Mouse (Mus musculus) ES-Bruce4 (cell line): Measurements from ENCODE around the gene Myo1d. TPM values are rescaled to one million over a fixed set of nuclear protein-coding genes. Genes with fewer than 3 reads are reported as not detected.

Experiments used
- H3K27ac ChIP-seq: 2 replicates; pipeline ENCODE4 v1.5.1; 2012; ENCODE audit warnings: low read length, inconsistent platforms; ENCODE audit not compliant: insufficient read depth
- H3K27me3 ChIP-seq: 2 replicates; pipeline ENCODE4 v1.6.1; 2012; ENCODE audit warnings: mild to moderate bottlenecking, low read length, inconsistent platforms; ENCODE audit not compliant: control insufficient read depth, poor library complexity, insufficient read depth, severe bottlenecking
- H3K36me3 ChIP-seq: 2 replicates; pipeline ENCODE4 v1.6.1; 2012; ENCODE audit warnings: inconsistent platforms, mild to moderate bottlenecking, low read length, moderate library complexity; ENCODE audit not compliant: control insufficient read depth, poor library complexity, insufficient read depth, severe bottlenecking
- H3K4me1 ChIP-seq: one replicate; pipeline ENCODE4 v1.8.1; 2011; ENCODE audit warnings: low read length; ENCODE audit not compliant: control insufficient read depth, insufficient read depth
- H3K4me3 ChIP-seq: 2 replicates; pipeline ENCODE4 v1.5.1; 2011; ENCODE audit warnings: low read depth, mild to moderate bottlenecking, low read length
- H3K9ac ChIP-seq: 2 replicates; pipeline ENCODE4 v1.6.1; 2012; ENCODE audit warnings: low read depth, mild to moderate bottlenecking, inconsistent platforms; ENCODE audit not compliant: poor library complexity, severe bottlenecking
- H3K9me3 ChIP-seq: replicated peaks from 2 replicates; pipeline ENCODE4 v1.6.1; 2012; ENCODE audit warnings: mild to moderate bottlenecking, low read length, inconsistent platforms; ENCODE audit not compliant: control insufficient read depth, poor library complexity, insufficient read depth, severe bottlenecking
- CTCF ChIP-seq: IDR thresholded peaks from one replicate; pipeline ENCODE4 v1.8.1; 2011; ENCODE audit warnings: low read depth, low read length
- EP300 ChIP-seq: IDR thresholded peaks from 2 replicates; pipeline ENCODE4 v1.6.1; 2011; ENCODE audit warnings: low read depth, low read length; ENCODE audit not compliant: insufficient read depth
- POLR2A ChIP-seq: IDR thresholded peaks from one replicate; pipeline ENCODE4 v1.8.1; 2011; ENCODE audit warnings: low read length; ENCODE audit not compliant: insufficient read depth
- polyA plus RNA-seq: library from polyadenylated mRNA; stranded (reverse); fragments of >200 nt; gene quantifications from 2 replicates; pipeline ENCODE4 v1.2.4, GENCODE M21; 2011; ENCODE audit warnings: low read depth; ENCODE audit not compliant: missing spikeins, insufficient read depth, insufficient read length

The Myo1d gene
- polyA plus RNA-seq, 1 experiment = 6.6 TPM

DNA sequence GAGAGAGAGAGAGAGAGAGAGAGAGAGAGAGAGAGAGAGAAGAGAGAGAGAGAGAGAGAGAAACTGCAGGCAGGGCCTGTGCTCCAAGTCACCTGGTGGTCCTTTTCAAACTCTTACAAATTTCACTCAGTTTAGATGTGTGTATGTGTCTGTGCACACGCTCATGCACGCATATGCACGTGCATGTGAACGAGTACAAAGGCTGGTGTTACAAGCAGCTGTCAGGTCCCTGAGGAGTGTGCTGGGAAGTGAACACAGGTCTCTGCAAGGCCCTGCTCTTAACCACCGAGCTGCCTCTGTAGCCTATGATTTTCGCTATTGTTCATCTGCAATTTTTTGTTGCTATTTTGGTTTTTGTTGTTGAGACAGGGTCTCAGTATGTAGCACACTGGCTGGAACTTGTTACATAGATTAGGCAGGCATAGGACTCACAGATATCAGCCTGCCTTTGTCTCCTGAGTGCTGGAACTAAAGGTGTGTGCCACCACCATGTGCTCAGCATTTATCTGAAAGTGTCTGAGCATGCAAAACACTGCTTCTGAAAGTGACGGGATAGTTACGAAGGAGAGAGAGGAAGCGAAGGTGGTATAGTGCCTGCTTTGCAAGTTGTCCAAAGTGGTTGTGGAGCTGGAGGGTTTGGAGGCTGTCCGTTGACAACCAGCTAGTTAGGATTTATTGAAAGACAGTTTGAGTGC lies 282.5 kb downstream of the Myo1d start:
- Histone ChIP-seq H3K4me3 (no peak overlapping the region), H3K36me3 (no peaks in the 10 kb centered on the region), H3K9ac (no peak overlapping the region), H3K27ac (no peak overlapping the region), H3K27me3 (no peaks in the 10 kb centered on the region), H3K9me3 (no peaks in the 10 kb centered on the region), H3K4me1 (no peaks in the 10 kb centered on the region)
- no peak for TF ChIP-seq CTCF
- TF ChIP-seq POLR2A = no peak
- TF ChIP-seq EP300 = no peak

DNA sequence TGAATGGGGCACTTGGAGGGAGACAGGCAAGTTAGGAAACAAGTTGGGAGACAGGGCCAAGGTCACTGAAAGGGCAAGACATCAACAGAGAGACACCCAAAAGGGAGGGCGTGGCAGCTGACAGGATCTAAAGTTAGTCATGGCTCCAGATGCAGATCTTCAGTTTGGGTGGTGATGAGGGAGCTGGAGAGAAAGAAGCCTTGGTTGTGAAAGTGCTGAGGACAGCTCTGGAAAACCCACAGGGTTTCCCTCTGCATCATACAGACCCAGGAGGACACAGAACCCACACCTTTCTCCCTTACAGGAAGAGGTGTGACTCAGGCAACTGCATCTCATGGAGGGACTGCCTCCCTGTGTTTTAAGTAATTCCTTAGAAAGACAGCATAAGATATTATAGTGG lies 283.2 kb downstream of the Myo1d start:
- no peak overlapping the region for H3K4me3 ChIP-seq
- no peaks in the 10 kb centered on the region for H3K4me1 ChIP-seq
- TF ChIP-seq POLR2A (no peak), EP300 (no peak), CTCF (no peak)
- H3K27me3 ChIP-seq = no peaks in the 10 kb centered on the region
- no peak overlapping the region for H3K9ac ChIP-seq
- no peak overlapping the region for H3K27ac ChIP-seq
- no peaks in the 10 kb centered on the region for H3K9me3 ChIP-seq
- H3K36me3 ChIP-seq = no peaks in the 10 kb centered on the region

DNA sequence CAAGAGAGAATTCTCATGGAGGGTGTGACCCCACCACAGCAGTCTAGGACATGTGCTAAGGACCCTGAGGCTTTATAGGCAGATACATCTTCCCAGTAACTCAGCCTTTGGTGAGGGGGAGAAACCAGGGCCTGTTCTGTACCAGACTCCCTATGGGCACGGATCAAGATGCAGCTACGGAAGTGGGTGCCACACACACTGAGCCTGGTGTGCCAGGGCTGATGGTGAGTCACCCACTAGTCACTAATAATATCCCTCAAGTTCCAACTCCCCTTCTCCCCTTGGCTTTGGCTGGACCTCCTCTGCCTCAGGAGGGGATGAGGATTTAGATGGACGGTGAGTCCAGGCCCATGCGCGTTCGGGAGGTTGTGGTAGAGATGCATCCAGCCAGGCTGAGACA lies 283.9 kb downstream of the Myo1d start:
- Histone ChIP-seq H3K9me3 (no peaks in the 10 kb centered on the region), H3K9ac (no peak overlapping the region), H3K27ac (no peak overlapping the region), H3K4me1 (no peaks in the 10 kb centered on the region), H3K4me3 (no peak overlapping the region), H3K36me3 (no peaks in the 10 kb centered on the region), H3K27me3 (no peaks in the 10 kb centered on the region)
- TF ChIP-seq CTCF (no peak), EP300 (no peak), POLR2A (no peak)

DNA sequence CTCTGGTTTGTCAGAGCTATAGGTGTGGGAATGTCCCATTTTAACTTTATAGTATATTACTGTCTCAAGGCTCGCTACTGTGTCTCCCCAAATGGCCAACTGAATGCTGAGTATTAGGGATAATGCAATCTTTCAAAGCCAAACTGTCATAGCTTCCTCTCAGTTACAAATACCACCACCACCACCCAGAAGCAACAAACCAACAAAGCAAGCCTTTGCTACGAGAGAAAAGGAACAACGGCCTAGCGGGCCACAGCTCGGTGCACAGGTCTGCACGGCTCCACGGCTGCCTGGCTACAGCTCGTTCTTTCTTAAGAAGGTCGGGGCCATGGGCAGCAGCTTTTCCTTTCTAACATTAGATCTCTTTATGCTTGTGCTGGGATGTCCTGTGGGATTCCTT lies 285.0 kb downstream of the Myo1d start:
- Histone ChIP-seq H3K27me3 (no peaks in the 10 kb centered on the region), H3K4me1 (no peaks in the 10 kb centered on the region), H3K36me3 (no peaks in the 10 kb centered on the region), H3K9ac (no peak overlapping the region), H3K4me3 (no peak overlapping the region), H3K9me3 (no peaks in the 10 kb centered on the region), H3K27ac (no peak overlapping the region)
- TF ChIP-seq EP300 = no peak

DNA sequence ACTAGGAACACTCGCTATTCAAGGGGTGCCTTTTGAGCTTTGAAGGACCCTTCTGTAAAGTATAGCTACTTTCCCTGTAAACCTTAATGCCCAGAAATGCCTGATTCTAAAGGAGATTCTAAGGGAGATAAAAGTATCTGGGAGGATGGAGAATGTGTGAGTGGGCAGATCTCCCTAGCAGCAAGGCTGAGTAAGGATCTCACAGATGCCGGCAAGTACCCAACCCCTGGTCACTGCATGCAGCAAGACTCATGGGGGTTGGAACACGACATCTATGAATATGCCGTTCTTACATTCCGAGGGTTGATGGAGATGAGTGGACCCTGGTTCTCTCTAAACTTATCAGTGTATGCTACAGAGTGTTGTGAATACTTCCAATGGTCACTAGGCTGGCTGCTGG lies 286.6 kb downstream of the Myo1d start:
- no peaks in the 10 kb centered on the region for H3K36me3 ChIP-seq
- H3K4me3 ChIP-seq = no peak overlapping the region
- no peaks in the 10 kb centered on the region for H3K27me3 ChIP-seq
- H3K9ac ChIP-seq = no peak overlapping the region
- TF ChIP-seq POLR2A (no peak), EP300 (no peak), CTCF (no peak)
- no peak overlapping the region for H3K27ac ChIP-seq
- H3K4me1 ChIP-seq = no peaks in the 10 kb centered on the region
- H3K9me3 ChIP-seq = no peaks in the 10 kb centered on the region

DNA sequence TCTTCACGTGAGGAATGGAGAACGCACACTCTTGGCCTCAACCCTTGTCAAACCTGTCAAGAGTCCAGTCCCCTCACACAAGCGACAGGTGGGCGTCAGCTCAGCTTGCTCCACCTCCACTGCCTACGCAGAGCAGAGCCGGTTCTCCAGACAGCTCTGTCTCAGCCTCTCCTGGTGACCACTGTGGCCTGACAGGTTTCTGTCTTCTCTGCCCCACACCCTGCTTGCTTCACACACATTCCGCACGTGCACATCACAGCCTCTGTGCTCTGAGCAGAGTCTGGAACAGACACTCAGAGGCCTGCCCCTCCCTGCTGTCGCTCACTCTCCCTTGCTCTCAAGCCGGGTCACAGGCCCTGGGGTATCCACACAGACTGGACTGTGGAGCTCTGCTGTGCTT lies 289.0 kb downstream of the Myo1d start:
- H3K4me1 ChIP-seq = no peaks in the 10 kb centered on the region
- H3K4me3 ChIP-seq = no peak overlapping the region
- no peak for TF ChIP-seq POLR2A
- no peak overlapping the region for H3K27ac ChIP-seq
- H3K36me3 ChIP-seq = no peaks in the 10 kb centered on the region
- H3K27me3 ChIP-seq = no peaks in the 10 kb centered on the region
- no peak overlapping the region for H3K9ac ChIP-seq
- H3K9me3 ChIP-seq = no peaks in the 10 kb centered on the region

DNA sequence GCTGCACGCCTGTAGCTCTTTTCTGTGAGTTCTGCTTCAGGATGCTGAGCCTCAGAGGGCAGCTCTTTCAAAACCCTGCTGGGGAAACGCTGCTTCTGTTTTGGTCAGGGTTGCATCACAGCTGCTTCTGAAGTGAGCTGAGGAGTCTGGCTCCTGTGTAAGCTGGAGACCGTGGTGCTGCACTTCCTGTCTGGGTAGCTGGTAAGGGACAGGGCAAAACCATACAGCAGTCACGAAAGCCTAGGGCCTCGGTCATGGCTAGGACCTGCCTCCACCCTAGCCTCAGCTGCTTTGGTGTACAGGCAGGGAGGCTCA lies 290.0 kb downstream of the Myo1d start:
- Histone ChIP-seq H3K27ac (no peak overlapping the region), H3K9ac (no peak overlapping the region), H3K9me3 (no peaks in the 10 kb centered on the region), H3K4me3 (no peak overlapping the region), H3K36me3 (no peaks in the 10 kb centered on the region), H3K4me1 (no peaks in the 10 kb centered on the region), H3K27me3 (no peaks in the 10 kb centered on the region)
- TF ChIP-seq CTCF (no peak), POLR2A (no peak), EP300 (no peak)
